Mouse (Mus musculus): ENCODE data around the gene Olfr633. TPM values are rescaled to one million over a fixed set of nuclear protein-coding genes. Genes with fewer than 3 reads are reported as not detected.

The Olfr633 gene
- polyA plus RNA-seq, 1 experiment from 2014 or later, result not detected

DNA sequence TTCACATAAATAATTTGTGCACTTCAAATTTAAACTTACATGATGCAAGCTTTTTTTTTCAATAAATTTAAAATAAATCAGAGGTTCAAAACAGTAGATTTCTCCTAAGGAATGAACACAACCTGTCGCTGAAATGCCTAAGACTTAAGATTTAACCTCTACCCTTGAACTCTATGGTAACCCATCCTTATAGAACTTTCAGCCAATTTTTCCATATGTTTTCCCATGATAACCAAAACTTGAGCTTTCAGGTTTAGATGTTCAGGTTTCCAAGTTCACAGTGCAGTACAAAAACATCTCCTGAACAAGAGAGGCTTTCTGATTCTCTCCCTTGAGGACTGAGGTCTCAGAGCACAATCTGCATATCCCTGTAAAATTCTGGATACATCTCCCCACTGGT, 26.6 kb downstream of the Olfr633 start, which contains the start of gene Olfr635:
Gene Olfr635 (plus strand): TSS at position 301 of the 400 bp plus-strand sequence.
- 73% methylated on average over 1 of the region's 1 CpGs for WGBS
- no peaks in the 10 kb centered on the region for H3K36me3 ChIP-seq (ENCODE audit: control insufficient read depth, insufficient read depth, low read length)
- H3K4me3 ChIP-seq (ENCODE audit: low read depth, low read length), result no peak within 1 kb of the TSS
- H3K9ac ChIP-seq (ENCODE audit: low read length), result no peak within 1 kb of the TSS
- DNase-seq (ENCODE audit: low spot score) (no peak), ATAC-seq (replicated peaks; ENCODE audit: low FRiP score, low TSS enrichment, low read depth) (no peak)
- H3K27me3 ChIP-seq (replicated peaks; ENCODE audit: control insufficient read depth, insufficient read depth, low read length), result no peaks in the 10 kb centered on the region
- no peaks in the 10 kb centered on the region for H3K9me3 ChIP-seq (ENCODE audit: control insufficient read depth, low read length)
- H3K4me2 ChIP-seq (ENCODE audit: low read length), result no peak within 1 kb of the TSS
- H3K4me1 ChIP-seq (replicated peaks; ENCODE audit: control insufficient read depth, insufficient read depth, low read length), result no peaks in the 10 kb centered on the region
- no peak within 1 kb of the TSS for H3K27ac ChIP-seq (ENCODE audit: low read depth)

- Histone ChIP-seq H3K4me3 (ENCODE audit: low read depth, low read length) (no peak overlapping the region), H3K36me3 (ENCODE audit: control insufficient read depth, insufficient read depth, low read length) (no peaks in the 10 kb centered on the region), H3K4me2 (ENCODE audit: low read length) (no peak overlapping the region), H3K9me3 (ENCODE audit: control insufficient read depth, low read length) (no peaks in the 10 kb centered on the region), H3K27ac (ENCODE audit: low read depth) (no peak overlapping the region), H3K27me3 (replicated peaks; ENCODE audit: control insufficient read depth, insufficient read depth, low read length) (no peaks in the 10 kb centered on the region), H3K4me1 (replicated peaks; ENCODE audit: control insufficient read depth, insufficient read depth, low read length) (no peaks in the 10 kb centered on the region), H3K9ac (ENCODE audit: low read length) (no peak overlapping the region)
- no peak for DNase-seq (ENCODE audit: low spot score)
- ATAC-seq (replicated peaks; ENCODE audit: low FRiP score, low TSS enrichment, low read depth), result no peak
- WGBS, result 71% methylated on average over 1 of the region's 1 CpGs
Observed at GRCm38 (mm10) chr7:103971782-103972181, 27.5 kb downstream of the Olfr633 start.

- Histone ChIP-seq H3K4me1 (replicated peaks; ENCODE audit: control insufficient read depth, insufficient read depth, low read length) (no peaks in the 10 kb centered on the region), H3K4me2 (ENCODE audit: low read length) (no peak within 1 kb of the TSS), H3K9me3 (ENCODE audit: control insufficient read depth, low read length) (no peaks in the 10 kb centered on the region), H3K27ac (ENCODE audit: low read depth) (no peak within 1 kb of the TSS), H3K27me3 (replicated peaks; ENCODE audit: control insufficient read depth, insufficient read depth, low read length) (no peaks in the 10 kb centered on the region), H3K9ac (ENCODE audit: low read length) (no peak within 1 kb of the TSS), H3K36me3 (ENCODE audit: control insufficient read depth, insufficient read depth, low read length) (no peaks in the 10 kb centered on the region), H3K4me3 (ENCODE audit: low read depth, low read length) (no peak within 1 kb of the TSS)
- no peak for ATAC-seq (replicated peaks; ENCODE audit: low FRiP score, low TSS enrichment, low read depth)
- no peak for DNase-seq (ENCODE audit: low spot score)
Observed at GRCm38 (mm10) chr7:103998446-103998845, 54.2 kb downstream of the Olfr633 start, which contains the start of gene Olfr638. Gene Olfr638, plus strand, starts transcription at chr7:103998746.

Other genes with a start within 250 kb of the Olfr633 start
- not detected in 2 replicates for gene Olfr243, start 229.8 kb upstream of the Olfr633 start, polyA plus RNA-seq (2014; fragmentation: Nextera tagmentation; extraction: Ambion mirVana)
- gene Olfr628, start 214.1 kb upstream of the Olfr633 start, polyA plus RNA-seq (2014; fragmentation: Nextera tagmentation; extraction: Ambion mirVana), result not detected in 2 replicates
- gene Olfr629, start 199.5 kb upstream of the Olfr633 start, polyA plus RNA-seq (2014; fragmentation: Nextera tagmentation; extraction: Ambion mirVana), result not detected in 2 replicates
- not detected in 2 replicates for gene Olfr630, start 187.1 kb upstream of the Olfr633 start, polyA plus RNA-seq (2014; fragmentation: Nextera tagmentation; extraction: Ambion mirVana)
- gene Olfr69, start 172.8 kb upstream of the Olfr633 start, polyA plus RNA-seq (2014; fragmentation: Nextera tagmentation; extraction: Ambion mirVana), result not detected in 2 replicates
- not detected in 2 replicates for gene Olfr68, start 164.7 kb upstream of the Olfr633 start, polyA plus RNA-seq (2014; fragmentation: Nextera tagmentation; extraction: Ambion mirVana)
- gene Olfr67, start 152.6 kb upstream of the Olfr633 start, polyA plus RNA-seq (2014; fragmentation: Nextera tagmentation; extraction: Ambion mirVana), result not detected in 2 replicates
- 1,233 and 1,868 TPM in 2 replicates for gene Hbb-bt, start 130.4 kb upstream of the Olfr633 start, polyA plus RNA-seq (2014; fragmentation: Nextera tagmentation; extraction: Ambion mirVana)
- 2,953 and 4,508 TPM in 2 replicates for gene Hbb-bs, start 116.3 kb upstream of the Olfr633 start, polyA plus RNA-seq (2014; fragmentation: Nextera tagmentation; extraction: Ambion mirVana)
- gene Hbb-bh2, start 103.9 kb upstream of the Olfr633 start, polyA plus RNA-seq (2014; fragmentation: Nextera tagmentation; extraction: Ambion mirVana), result not detected in 2 replicates
- gene Hbb-bh1, start 101.3 kb upstream of the Olfr633 start, polyA plus RNA-seq (2014; fragmentation: Nextera tagmentation; extraction: Ambion mirVana), result 4.9 and 8.3 TPM in 2 replicates
- gene Hbb-y, start 91.2 kb upstream of the Olfr633 start, polyA plus RNA-seq (2014; fragmentation: Nextera tagmentation; extraction: Ambion mirVana), result 727 and 736 TPM in 2 replicates
- not detected in 2 replicates for gene Olfr66, start 58.2 kb upstream of the Olfr633 start, polyA plus RNA-seq (2014; fragmentation: Nextera tagmentation; extraction: Ambion mirVana)
- not detected in 2 replicates for gene Olfr64, start 50.0 kb upstream of the Olfr633 start, polyA plus RNA-seq (2014; fragmentation: Nextera tagmentation; extraction: Ambion mirVana)
- gene Olfr65, start 41.0 kb upstream of the Olfr633 start, polyA plus RNA-seq (2014; fragmentation: Nextera tagmentation; extraction: Ambion mirVana), result not detected in 2 replicates
- gene Olfr631, start 15.6 kb upstream of the Olfr633 start, polyA plus RNA-seq (2014; fragmentation: Nextera tagmentation; extraction: Ambion mirVana), result not detected in 2 replicates
- gene Olfr632, start 10.1 kb upstream of the Olfr633 start, polyA plus RNA-seq (2014; fragmentation: Nextera tagmentation; extraction: Ambion mirVana), result not detected in 2 replicates
- not detected in 2 replicates for gene Olfr635, start 26.7 kb downstream of the Olfr633 start, polyA plus RNA-seq (2014; fragmentation: Nextera tagmentation; extraction: Ambion mirVana)
- gene Olfr638, start 54.3 kb downstream of the Olfr633 start, polyA plus RNA-seq (2014; fragmentation: Nextera tagmentation; extraction: Ambion mirVana), result not detected in 2 replicates
- gene Olfr639, start 72.9 kb downstream of the Olfr633 start, polyA plus RNA-seq (2014; fragmentation: Nextera tagmentation; extraction: Ambion mirVana), result 0.04 TPM in 1 of 2 replicates, not detected in the other
- not detected in 2 replicates for gene Olfr640, start 81.1 kb downstream of the Olfr633 start, polyA plus RNA-seq (2014; fragmentation: Nextera tagmentation; extraction: Ambion mirVana)
- gene Olfr641, start 91.0 kb downstream of the Olfr633 start, polyA plus RNA-seq (2014; fragmentation: Nextera tagmentation; extraction: Ambion mirVana), result not detected in 2 replicates
- gene Olfr642, start 108.2 kb downstream of the Olfr633 start, polyA plus RNA-seq (2014; fragmentation: Nextera tagmentation; extraction: Ambion mirVana), result not detected in 2 replicates
- gene 4930516K23Rik, start 117.0 kb downstream of the Olfr633 start, polyA plus RNA-seq (2014; fragmentation: Nextera tagmentation; extraction: Ambion mirVana), result not detected in 2 replicates
- not detected in 2 replicates for gene Olfr644, start 127.4 kb downstream of the Olfr633 start, polyA plus RNA-seq (2014; fragmentation: Nextera tagmentation; extraction: Ambion mirVana)
- not detected in 2 replicates for gene Olfr645, start 141.0 kb downstream of the Olfr633 start, polyA plus RNA-seq (2014; fragmentation: Nextera tagmentation; extraction: Ambion mirVana)
- gene Olfr646, start 160.4 kb downstream of the Olfr633 start, polyA plus RNA-seq (2014; fragmentation: Nextera tagmentation; extraction: Ambion mirVana), result not detected in 2 replicates
- gene Ubqln5, start 185.4 kb downstream of the Olfr633 start, polyA plus RNA-seq (2014; fragmentation: Nextera tagmentation; extraction: Ambion mirVana), result not detected in 2 replicates
- gene Olfr643, start 193.0 kb downstream of the Olfr633 start, polyA plus RNA-seq (2014; fragmentation: Nextera tagmentation; extraction: Ambion mirVana), result not detected in 2 replicates
- gene Ubqln3, start 198.8 kb downstream of the Olfr633 start, polyA plus RNA-seq (2014; fragmentation: Nextera tagmentation; extraction: Ambion mirVana), result not detected in 2 replicates
- gene Ubqlnl, start 206.1 kb downstream of the Olfr633 start, polyA plus RNA-seq (2014; fragmentation: Nextera tagmentation; extraction: Ambion mirVana), result not detected in 2 replicates
- not detected in 2 replicates for gene Olfm5, start 220.4 kb downstream of the Olfr633 start, polyA plus RNA-seq (2014; fragmentation: Nextera tagmentation; extraction: Ambion mirVana)
- 0.32 and 0.36 TPM in 2 replicates for gene Olfr648, start 239.0 kb downstream of the Olfr633 start, polyA plus RNA-seq (2014; fragmentation: Nextera tagmentation; extraction: Ambion mirVana)

All from intestine, embryonic 14.5 days (tissue).